Mouse (Mus musculus): ENCODE measurements around the gene Ccr7. TPM values are rescaled to one million over a fixed set of nuclear protein-coding genes. Genes with fewer than 3 reads are reported as not detected.

Gene Ccr7
- polyA plus RNA-seq, 1 experiment, result 0.38 TPM

DNA sequence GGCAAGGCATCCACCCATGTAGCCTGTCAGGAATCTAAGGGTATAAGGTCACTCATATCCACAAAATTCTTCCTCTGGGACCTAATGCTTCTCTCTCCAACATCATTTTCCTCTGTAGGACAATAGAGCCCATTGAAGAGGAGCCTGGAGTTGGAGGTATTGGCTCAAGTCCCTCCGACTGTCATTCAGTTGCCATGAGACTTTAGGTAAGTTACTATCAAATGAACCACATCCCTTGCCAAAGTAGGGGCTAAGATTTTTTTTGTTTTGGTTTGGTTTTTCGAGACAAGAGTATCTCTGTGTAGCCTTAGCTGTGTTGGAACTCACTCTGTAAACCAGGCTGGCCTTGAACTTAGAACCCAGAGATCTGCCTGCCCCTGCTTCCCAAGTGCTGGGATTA is 16.6 kb upstream of the Ccr7 start:
- Histone ChIP-seq H3K36me3 (ENCODE audit: control insufficient read depth, insufficient read depth) (no peaks in the 10 kb centered on the region), H3K27me3 (ENCODE audit: control insufficient read depth, insufficient read depth, insufficient read length) (peaks cover 29% of the 10 kb centered on the region), H3K79me2 (ENCODE audit: control insufficient read depth, insufficient read depth) (no peaks in the 10 kb centered on the region), H3ac (ENCODE audit: control insufficient read depth, insufficient read length) (no peak overlapping the region), H3K4me2 (ENCODE audit: low read depth) (no peak overlapping the region), H3K4me3 (no peak overlapping the region)
- no peak for TF ChIP-seq MYOG (IDR thresholded peaks at IDR 0.05; ENCODE audit: control insufficient read depth in 1 of 3, insufficient read depth in 1 of 3, insufficient read length in 2 of 3, low read depth in 2 of 3)
- no peak for TF ChIP-seq MAX (IDR thresholded peaks at IDR 0.05; ENCODE audit: low read depth)

DNA sequence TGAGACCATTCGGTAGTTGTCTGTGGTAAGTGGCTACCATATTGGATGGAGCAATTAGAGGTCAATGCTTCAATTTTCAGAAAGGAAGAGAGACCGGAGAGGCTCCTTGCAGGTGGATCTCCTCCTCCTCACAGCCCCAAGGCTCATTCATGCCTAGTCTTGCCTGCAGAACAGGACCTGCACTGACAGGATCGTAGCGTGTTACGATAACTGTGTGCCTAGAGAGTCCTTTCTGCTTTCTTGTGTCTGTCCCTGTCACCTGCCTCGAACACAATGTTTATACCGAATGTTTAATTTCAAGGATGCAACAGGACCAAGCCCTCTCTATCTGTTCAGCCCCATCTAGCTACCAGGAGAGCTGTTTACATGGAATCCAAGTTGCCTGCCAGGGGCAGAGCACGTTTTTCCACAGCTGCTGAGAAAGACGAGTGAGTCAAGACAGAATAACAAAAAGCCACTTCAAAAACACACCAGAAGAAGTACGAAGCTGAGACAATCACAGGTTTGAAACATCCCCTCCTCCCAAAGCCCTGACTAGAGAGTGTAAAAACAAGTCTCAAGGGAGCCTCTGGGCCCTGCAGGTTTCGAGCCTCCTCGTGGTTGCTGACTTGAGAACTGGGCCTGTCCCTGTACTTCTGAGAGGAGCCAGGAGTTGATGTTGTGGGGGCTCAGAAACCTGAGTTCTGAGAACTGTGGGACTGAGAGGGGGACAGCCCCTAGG is 15.8 kb upstream of the Ccr7 start:
- no peaks in the 10 kb centered on the region for H3K36me3 ChIP-seq (ENCODE audit: control insufficient read depth, insufficient read depth)
- no peak overlapping the region for H3K4me3 ChIP-seq
- no peak overlapping the region for H3K4me2 ChIP-seq (ENCODE audit: low read depth)
- no peak overlapping the region for H3ac ChIP-seq (ENCODE audit: control insufficient read depth, insufficient read length)
- TF ChIP-seq CEBPB (IDR thresholded peaks at IDR 0.05; ENCODE audit: insufficient read depth, poor library complexity, severe bottlenecking) (no peak), E2F4 (IDR thresholded peaks at IDR 0.05; ENCODE audit: insufficient read depth) (no peak), TCF3 (IDR thresholded peaks at IDR 0.05; ENCODE audit: insufficient read length, low read depth) (no peak), MAX (IDR thresholded peaks at IDR 0.05; ENCODE audit: low read depth) (no peak), MYOD1 (IDR thresholded peaks at IDR 0.05; ENCODE audit: control insufficient read depth in 1 of 3, insufficient read length in 2 of 3, low read depth in 2 of 3) (no peak), TCF12 (IDR thresholded peaks at IDR 0.05; ENCODE audit: insufficient read depth, poor library complexity, severe bottlenecking) (no peak), POLR2A (IDR thresholded peaks at IDR 0.05; ENCODE audit: insufficient read length, low read depth) (no peak), USF1 (IDR thresholded peaks at IDR 0.05; ENCODE audit: low read depth) (no peak), SRF (IDR thresholded peaks at IDR 0.05; ENCODE audit: control insufficient read depth, insufficient read length, low read depth) (no peak), POLR2AphosphoS2 (IDR thresholded peaks at IDR 0.05; ENCODE audit: insufficient read length, low read depth) (no peak), REST (IDR thresholded peaks at IDR 0.05; ENCODE audit: insufficient read depth, insufficient read length) (no peak), MYOG (IDR thresholded peaks at IDR 0.05; ENCODE audit: control insufficient read depth in 1 of 3, insufficient read depth in 1 of 3, insufficient read length in 2 of 3, low read depth in 2 of 3) (no peak)
- peaks cover 29% of the 10 kb centered on the region for H3K27me3 ChIP-seq (ENCODE audit: control insufficient read depth, insufficient read depth, insufficient read length)
- no peaks in the 10 kb centered on the region for H3K79me2 ChIP-seq (ENCODE audit: control insufficient read depth, insufficient read depth)

DNA sequence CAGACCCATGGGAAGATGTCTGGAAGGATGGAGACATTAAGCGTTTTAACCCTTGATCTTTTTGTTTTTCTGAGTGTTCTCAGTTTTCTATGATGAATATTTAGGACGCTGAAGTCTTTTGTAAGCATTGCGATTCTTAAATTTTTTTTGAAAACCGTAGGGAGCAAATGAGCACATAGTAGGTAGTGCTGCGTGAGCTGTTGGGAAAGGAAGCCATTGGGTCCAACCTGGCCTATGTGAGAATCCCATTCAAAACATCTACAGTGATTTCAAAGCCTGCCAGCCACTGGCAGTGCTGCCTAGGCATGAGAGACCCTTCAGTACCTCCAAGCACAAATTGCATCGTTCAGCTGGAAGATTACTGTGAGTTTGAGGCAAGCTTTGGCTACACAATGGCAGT is 15.1 kb upstream of the Ccr7 start:
- Histone ChIP-seq H3K79me2 (ENCODE audit: control insufficient read depth, insufficient read depth) (no peaks in the 10 kb centered on the region), H3K4me3 (no peak overlapping the region), H3K4me2 (ENCODE audit: low read depth) (no peak overlapping the region), H3K36me3 (ENCODE audit: control insufficient read depth, insufficient read depth) (no peaks in the 10 kb centered on the region), H3ac (ENCODE audit: control insufficient read depth, insufficient read length) (no peak overlapping the region), H3K27me3 (ENCODE audit: control insufficient read depth, insufficient read depth, insufficient read length) (peaks cover 29% of the 10 kb centered on the region)
- TF ChIP-seq MYOG (IDR thresholded peaks at IDR 0.05; ENCODE audit: control insufficient read depth in 1 of 3, insufficient read depth in 1 of 3, insufficient read length in 2 of 3, low read depth in 2 of 3) (no peak), TCF3 (IDR thresholded peaks at IDR 0.05; ENCODE audit: insufficient read length, low read depth) (no peak), MAX (IDR thresholded peaks at IDR 0.05; ENCODE audit: low read depth) (no peak), MYOD1 (IDR thresholded peaks at IDR 0.05; ENCODE audit: control insufficient read depth in 1 of 3, insufficient read length in 2 of 3, low read depth in 2 of 3) (no peak), SRF (IDR thresholded peaks at IDR 0.05; ENCODE audit: control insufficient read depth, insufficient read length, low read depth) (no peak), POLR2AphosphoS2 (IDR thresholded peaks at IDR 0.05; ENCODE audit: insufficient read length, low read depth) (no peak), E2F4 (IDR thresholded peaks at IDR 0.05; ENCODE audit: insufficient read depth) (no peak), USF1 (IDR thresholded peaks at IDR 0.05; ENCODE audit: low read depth) (no peak), REST (IDR thresholded peaks at IDR 0.05; ENCODE audit: insufficient read depth, insufficient read length) (no peak), CEBPB (IDR thresholded peaks at IDR 0.05; ENCODE audit: insufficient read depth, poor library complexity, severe bottlenecking) (no peak), POLR2A (IDR thresholded peaks at IDR 0.05; ENCODE audit: insufficient read length, low read depth) (no peak), TCF12 (IDR thresholded peaks at IDR 0.05; ENCODE audit: insufficient read depth, poor library complexity, severe bottlenecking) (no peak)

DNA sequence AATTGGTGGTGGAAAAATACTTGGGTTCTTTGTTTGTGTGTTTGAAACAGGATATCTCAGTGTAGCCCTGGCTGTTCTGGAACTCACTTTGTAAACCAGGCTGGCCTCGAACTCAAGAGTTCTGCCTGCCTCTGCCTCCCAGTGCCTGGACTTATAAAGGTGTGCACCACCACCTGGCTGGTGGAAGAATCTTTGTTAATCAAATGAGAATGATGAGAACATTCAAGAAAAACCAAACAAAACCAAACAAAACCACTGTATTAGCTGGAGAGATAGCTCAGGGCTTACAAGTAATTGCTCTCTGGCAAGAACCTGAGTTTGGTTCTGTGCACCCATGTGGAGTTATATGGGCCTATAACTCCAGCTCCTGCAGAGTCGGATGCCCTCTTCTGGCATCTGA is 14.6 kb upstream of the Ccr7 start:
- Histone ChIP-seq H3K4me3 (no peak overlapping the region), H3K36me3 (ENCODE audit: control insufficient read depth, insufficient read depth) (no peaks in the 10 kb centered on the region), H3K4me2 (ENCODE audit: low read depth) (no peak overlapping the region)

DNA sequence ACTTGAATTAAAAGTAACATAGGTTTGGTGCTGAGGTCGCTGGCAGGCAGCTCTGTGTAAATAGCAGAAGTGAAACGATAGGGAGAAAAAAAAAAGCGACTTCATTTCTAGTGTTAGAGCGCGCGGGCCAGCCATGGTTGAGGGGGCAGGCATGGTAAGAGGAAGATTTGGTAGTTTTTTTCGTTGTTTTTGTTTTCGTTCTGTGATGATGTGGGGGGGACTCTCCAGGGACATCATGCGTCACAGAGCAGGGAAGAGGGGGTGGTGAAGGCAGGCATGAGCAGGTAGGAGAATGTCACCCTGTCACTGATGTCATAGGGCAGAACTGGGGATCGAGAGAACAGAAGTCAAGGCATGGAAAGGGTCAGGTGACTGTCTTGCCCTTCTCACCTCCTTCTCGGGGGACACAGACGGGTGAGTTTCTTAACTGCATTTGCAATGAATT is 13.2 kb upstream of the Ccr7 start:
- H3K36me3 ChIP-seq (ENCODE audit: control insufficient read depth, insufficient read depth), result no peaks in the 10 kb centered on the region
- TF ChIP-seq TCF12 (IDR thresholded peaks at IDR 0.05; ENCODE audit: insufficient read depth, poor library complexity, severe bottlenecking) (no peak), E2F4 (IDR thresholded peaks at IDR 0.05; ENCODE audit: insufficient read depth) (no peak), MYOD1 (IDR thresholded peaks at IDR 0.05; ENCODE audit: control insufficient read depth in 1 of 3, insufficient read length in 2 of 3, low read depth in 2 of 3) (no peak), POLR2AphosphoS2 (IDR thresholded peaks at IDR 0.05; ENCODE audit: insufficient read length, low read depth) (no peak), SRF (IDR thresholded peaks at IDR 0.05; ENCODE audit: control insufficient read depth, insufficient read length, low read depth) (no peak), POLR2A (IDR thresholded peaks at IDR 0.05; ENCODE audit: insufficient read length, low read depth) (no peak), MYOG (IDR thresholded peaks at IDR 0.05; ENCODE audit: control insufficient read depth in 1 of 3, insufficient read depth in 1 of 3, insufficient read length in 2 of 3, low read depth in 2 of 3) (no peak), CEBPB (IDR thresholded peaks at IDR 0.05; ENCODE audit: insufficient read depth, poor library complexity, severe bottlenecking) (no peak), MAX (IDR thresholded peaks at IDR 0.05; ENCODE audit: low read depth) (no peak), REST (IDR thresholded peaks at IDR 0.05; ENCODE audit: insufficient read depth, insufficient read length) (no peak), USF1 (IDR thresholded peaks at IDR 0.05; ENCODE audit: low read depth) (no peak), TCF3 (IDR thresholded peaks at IDR 0.05; ENCODE audit: insufficient read length, low read depth) (no peak)
- no peak overlapping the region for H3K4me3 ChIP-seq
- H3K79me2 ChIP-seq (ENCODE audit: control insufficient read depth, insufficient read depth), result no peaks in the 10 kb centered on the region
- H3K27me3 ChIP-seq (ENCODE audit: control insufficient read depth, insufficient read depth, insufficient read length), result peaks cover 29% of the 10 kb centered on the region
- H3K4me2 ChIP-seq (ENCODE audit: low read depth), result no peak overlapping the region
- H3ac ChIP-seq (ENCODE audit: control insufficient read depth, insufficient read length), result no peak overlapping the region

More for the DNA sequence above, 14.6 kb upstream of the Ccr7 start:
- Histone ChIP-seq H3ac (ENCODE audit: control insufficient read depth, insufficient read length) (no peak overlapping the region), H3K79me2 (ENCODE audit: control insufficient read depth, insufficient read depth) (no peaks in the 10 kb centered on the region), H3K27me3 (ENCODE audit: control insufficient read depth, insufficient read depth, insufficient read length) (peaks cover 29% of the 10 kb centered on the region)
- TF ChIP-seq MYOG (IDR thresholded peaks at IDR 0.05; ENCODE audit: control insufficient read depth in 1 of 3, insufficient read depth in 1 of 3, insufficient read length in 2 of 3, low read depth in 2 of 3) (no peak), TCF12 (IDR thresholded peaks at IDR 0.05; ENCODE audit: insufficient read depth, poor library complexity, severe bottlenecking) (no peak), MAX (IDR thresholded peaks at IDR 0.05; ENCODE audit: low read depth) (no peak)
